Mouse (Mus musculus) cortical plate, adult 2 months (tissue): ENCODE measurements around the gene Hoxb2.

ENCODE experiments used
- CTCF ChIP-seq: fragments of 200-500 bp; IDR thresholded peaks from 2 replicates; pipeline ENCODE4 v1.5.1; 2011; ENCODE audit warnings: mild to moderate bottlenecking, control low read depth, low read length; ENCODE audit not compliant: insufficient read depth; ENCODE audit errors: extremely low read depth
- POLR2A ChIP-seq: fragments of 200-500 bp; IDR thresholded peaks from 2 replicates; pipeline ENCODE4 v1.6.1; 2011; ENCODE audit warnings: mild to moderate bottlenecking, low read length, control low read depth; ENCODE audit not compliant: insufficient read depth; ENCODE audit errors: extremely low read depth

- TF ChIP-seq CTCF, result no peak
- no peak for TF ChIP-seq POLR2A
Observed at GRCm38 (mm10) chr11:96367141-96367540, 16.8 kb downstream of the Hoxb2 start.
